Mouse (Mus musculus): ENCODE data around the gene St3gal5.

Gene St3gal5

GRCm38 (mm10) chr6:72203279-72203678 is 105.9 kb downstream of the St3gal5 start:
- DNase-seq (ENCODE audit: low spot score in 2 of 2) = no peak
